Mouse (Mus musculus) limb, embryonic 14.5 days (tissue): ENCODE measurements around the gene Nme4. TPM values are rescaled to one million over a fixed set of nuclear protein-coding genes. Genes with fewer than 3 reads are reported as not detected.

Experiments
- ATAC-seq: fragments of 200-750 bp; cut with Nextera tagmentation; 2 replicates; pipeline ENCODE4 v1.8.0; 2017; ENCODE audit warnings: low read depth, moderate number of reproducible peaks, moderate TSS enrichment; ENCODE audit not compliant: low FRiP score
- DNase-seq: peaks from one replicate; pipeline ENCODE4 v3.0.0-alpha.2; 2015; ENCODE audit warnings: low spot score
- H3K27ac ChIP-seq: fragments of 300-500 bp; sonication (generic); replicated peaks from 2 replicates; pipeline ENCODE4 v1.5.1; 2014; ENCODE audit warnings: low read depth, mild to moderate bottlenecking, low read length, moderate library complexity, mixed read lengths
- H3K27me3 ChIP-seq: fragments of 300-500 bp; sonication (generic); 2 replicates; pipeline ENCODE4 v1.6.1; 2014; ENCODE audit warnings: low read length, mixed read lengths; ENCODE audit not compliant: control insufficient read depth, insufficient read depth
- H3K36me3 ChIP-seq: fragments of 300-500 bp; sonication (generic); 2 replicates; pipeline ENCODE4 v1.6.1; 2014; ENCODE audit warnings: mild to moderate bottlenecking, low read length, moderate library complexity, mixed read lengths; ENCODE audit not compliant: control insufficient read depth, insufficient read depth
- H3K4me1 ChIP-seq: fragments of 300-500 bp; sonication (generic); 2 replicates; pipeline ENCODE4 v1.6.1; 2014; ENCODE audit warnings: antibody characterized with exemption, low read length, mixed read lengths; ENCODE audit not compliant: control insufficient read depth, insufficient read depth
- H3K4me2 ChIP-seq: fragments of 300-500 bp; sonication (generic); replicated peaks from 2 replicates; pipeline ENCODE4 v1.6.1; 2014; ENCODE audit warnings: low read depth, mild to moderate bottlenecking, low read length, moderate library complexity; ENCODE audit not compliant: severe bottlenecking
- H3K4me3 ChIP-seq: fragments of 300-500 bp; sonication (generic); replicated peaks from 2 replicates; pipeline ENCODE4 v1.5.1; 2014; ENCODE audit warnings: low read length
- H3K9ac ChIP-seq: fragments of 300-500 bp; sonication (generic); 2 replicates; pipeline ENCODE4 v1.6.1; 2014; ENCODE audit warnings: mild to moderate bottlenecking, low read depth, low read length, moderate library complexity; ENCODE audit not compliant: severe bottlenecking
- H3K9me3 ChIP-seq: fragments of 300-500 bp; sonication (generic); 2 replicates; pipeline ENCODE4 v1.6.1; 2016; ENCODE audit warnings: low read length; ENCODE audit not compliant: control insufficient read depth
- POLR2A ChIP-seq: fragments of 200-500 bp; IDR thresholded peaks from 2 replicates; pipeline ENCODE4 v1.8.0; 2012; ENCODE audit warnings: inconsistent platforms, mild to moderate bottlenecking, moderate library complexity, borderline replicate concordance; ENCODE audit not compliant: insufficient read depth, insufficient read length; ENCODE audit errors: extremely low read depth
- WGBS: fragments of 180-500 bp; shearing (Covaris S2); extraction: QIAGEN DNeasy Blood & Tissue Kit; methylation state at CpG from one replicate; pipeline ENCODE4 v1.1.7; 2014; 5-methylcytosine and 5-hydroxymethylcytosine counted together
- polyA plus RNA-seq, 2 experiments: library from polyadenylated mRNA; depleted of rRNA in 1 of 2; stranded (reverse) in 1 of 2; unstranded in 1 of 2; fragments of >200 nt; fragmentation: Nextera tagmentation in 1 of 2; extraction: Ambion mirVana in 1 of 2; gene quantifications; 2 replicates each; pipeline versions ENCODE4 v1.2.1 to v1.2.3; 2012 to 2014

Gene Nme4
- polyA plus RNA-seq, 2 experiments: 104 to 133 TPM

DNA sequence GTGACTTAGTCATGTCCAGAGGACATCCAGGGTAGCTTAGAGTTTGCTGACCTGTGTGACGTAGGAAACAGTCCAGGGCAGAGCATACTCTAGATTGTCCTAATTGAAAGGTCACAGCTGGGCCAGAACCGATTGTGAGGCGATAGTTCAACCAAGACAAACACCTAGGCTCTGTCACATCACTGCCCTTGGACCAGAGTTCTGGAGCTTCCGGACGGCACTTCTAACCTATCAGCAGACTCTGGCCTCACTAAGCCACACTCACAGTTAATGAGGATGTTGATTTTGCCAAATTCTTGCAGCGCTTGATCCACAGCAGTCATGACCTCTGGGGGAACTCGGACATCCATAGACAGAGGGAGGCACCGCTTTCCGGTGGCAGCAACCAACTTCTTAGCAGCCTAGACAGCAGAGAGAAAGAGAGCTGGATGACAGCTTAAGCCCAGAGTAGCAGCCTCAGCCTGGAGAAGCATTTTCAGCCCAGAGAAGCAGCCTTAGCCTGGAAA, 8.3 kb downstream of the Nme4 start:
- H3K4me1 ChIP-seq: no peaks in the 10 kb centered on the region
- no peak for ATAC-seq
- H3K9ac ChIP-seq: no peak overlapping the region
- no peaks in the 10 kb centered on the region for H3K27me3 ChIP-seq
- no peak for DNase-seq
- H3K36me3 ChIP-seq: peaks cover 11% of the 10 kb centered on the region; the same call in 1 of the 2 replicates
- no peak overlapping the region for H3K4me2 ChIP-seq
- 91% methylated on average over 9 of the region's 9 CpGs for WGBS
- no peak overlapping the region for H3K27ac ChIP-seq
- H3K4me3 ChIP-seq: no peak overlapping the region
- no peak for TF ChIP-seq POLR2A
- no peaks in the 10 kb centered on the region for H3K9me3 ChIP-seq

DNA sequence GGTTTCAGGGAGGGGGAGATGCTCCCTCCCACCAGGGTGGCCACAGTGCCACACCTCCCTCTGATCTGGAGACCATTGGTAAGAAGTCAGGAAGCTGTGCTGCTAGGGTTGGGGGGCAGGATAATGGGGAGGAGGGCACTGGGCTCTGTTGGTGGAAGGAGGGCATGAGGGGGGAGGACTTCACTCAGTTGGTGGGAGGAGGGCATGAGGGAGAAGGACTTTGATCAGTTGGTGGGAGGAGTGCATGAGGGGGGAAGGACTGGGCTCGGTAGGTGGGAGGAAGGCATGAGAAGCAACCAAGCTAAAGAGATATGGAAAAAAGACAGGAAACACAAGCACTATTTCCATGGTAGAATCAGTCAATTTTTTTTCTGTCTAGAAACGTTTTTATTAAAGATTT, 14.5 kb downstream of the Nme4 start:
- Histone ChIP-seq H3K27ac (no peak overlapping the region), H3K4me2 (no peak overlapping the region), H3K36me3 (peaks cover 5% of the 10 kb centered on the region; the same call in 1 of the 2 replicates), H3K27me3 (no peaks in the 10 kb centered on the region), H3K4me1 (no peaks in the 10 kb centered on the region), H3K4me3 (no peak overlapping the region), H3K9ac (no peak overlapping the region), H3K9me3 (no peaks in the 10 kb centered on the region)
- 49% methylated on average over 2 of the region's 2 CpGs for WGBS
- ATAC-seq (no peak), DNase-seq (no peak)
- no peak for TF ChIP-seq POLR2A

DNA sequence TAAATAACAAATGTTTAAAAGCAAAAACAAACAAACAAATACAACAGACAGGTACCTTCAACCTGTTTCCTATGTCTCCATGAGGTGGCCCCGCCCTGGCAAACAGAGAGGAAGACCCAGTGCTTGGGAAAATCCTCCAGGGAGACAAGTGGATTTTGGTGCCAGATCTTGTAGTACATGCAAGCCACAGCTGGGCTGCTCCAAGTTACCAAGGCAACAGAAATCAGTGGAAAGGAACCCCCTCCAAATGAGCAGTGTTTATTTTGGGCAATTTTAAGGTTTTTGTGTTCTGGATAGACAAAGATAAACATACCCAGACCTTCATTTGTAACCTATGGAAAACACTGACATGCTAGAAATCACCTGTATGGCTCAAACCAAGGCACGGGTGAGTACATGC, 16.6 kb downstream of the Nme4 start:
- WGBS: 87% methylated on average over 2 of the region's 2 CpGs

DNA sequence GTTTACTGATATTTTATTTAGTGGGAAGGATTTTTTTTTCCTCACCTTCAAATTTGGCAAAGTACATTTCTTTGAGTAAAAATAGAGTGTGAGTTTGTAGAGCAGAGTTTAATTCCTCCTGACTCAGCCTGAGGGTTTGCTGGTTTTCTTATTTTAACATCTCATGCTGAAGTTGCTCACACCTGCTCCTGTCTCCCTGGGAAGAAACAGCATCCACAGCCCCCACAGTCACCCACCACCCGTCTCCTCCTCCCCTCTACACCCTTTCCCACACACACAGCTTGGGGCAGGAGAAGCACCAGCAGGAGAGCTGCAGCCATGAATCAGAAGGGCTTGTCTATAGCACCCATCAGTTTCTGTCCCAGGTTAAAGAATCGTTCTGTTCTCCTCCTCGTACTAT, 20.2 kb downstream of the Nme4 start:
- WGBS: 63% methylated on average over 3 of the region's 3 CpGs
- H3K27ac ChIP-seq: no peak overlapping the region

More for the DNA sequence above, 16.6 kb downstream of the Nme4 start:
- Histone ChIP-seq H3K9me3 (no peaks in the 10 kb centered on the region), H3K27ac (no peak overlapping the region), H3K9ac (no peak overlapping the region), H3K4me1 (no peaks in the 10 kb centered on the region), H3K27me3 (no peaks in the 10 kb centered on the region), H3K4me2 (no peak overlapping the region), H3K4me3 (no peak overlapping the region), H3K36me3 (peaks cover 5% of the 10 kb centered on the region; the same call in 1 of the 2 replicates)
- no peak for TF ChIP-seq POLR2A
- ATAC-seq: no peak
- DNase-seq: no peak

DNA sequence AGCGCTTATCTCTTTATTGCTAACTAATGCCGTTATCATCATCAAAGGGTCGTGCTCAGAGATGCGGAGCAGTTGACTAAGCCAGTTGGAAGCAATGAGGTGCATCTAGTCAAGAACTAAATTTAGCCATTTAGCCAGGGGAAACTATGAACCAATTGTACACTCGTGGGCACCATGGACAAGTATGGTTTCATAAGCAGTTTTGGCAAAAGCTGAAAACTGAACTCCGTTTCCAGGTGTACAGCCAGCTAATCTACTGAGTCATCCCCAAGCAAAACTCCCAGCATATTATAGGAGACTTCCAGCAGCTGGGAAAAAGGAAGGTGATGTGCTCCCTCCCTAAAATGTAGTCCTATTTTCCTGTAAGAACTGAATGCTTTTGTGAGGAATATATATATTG, 25.3 kb downstream of the Nme4 start:
- H3K9me3 ChIP-seq: no peaks in the 10 kb centered on the region
- H3K4me2 ChIP-seq: peak overlapping the region; percentile 100
- WGBS: 28% methylated on average over 6 of the region's 6 CpGs
- no peak for ATAC-seq
- peaks cover 25% of the 10 kb centered on the region for H3K4me1 ChIP-seq
- DNase-seq: no peak
- TF ChIP-seq POLR2A: no peak
- no peaks in the 10 kb centered on the region for H3K27me3 ChIP-seq
- no peak overlapping the region for H3K27ac ChIP-seq
- H3K4me3 ChIP-seq: peak overlapping the region; percentile 75; the same call in 1 of the 2 replicates
- no peak overlapping the region for H3K9ac ChIP-seq
- peaks cover 6% of the 10 kb centered on the region; the same call in 1 of the 2 replicates for H3K36me3 ChIP-seq

More for the DNA sequence above, 20.2 kb downstream of the Nme4 start:
- H3K9me3 ChIP-seq: no peaks in the 10 kb centered on the region
- no peak for ATAC-seq
- H3K4me3 ChIP-seq: no peak overlapping the region
- H3K4me2 ChIP-seq: no peak overlapping the region
- H3K4me1 ChIP-seq: no peaks in the 10 kb centered on the region
- H3K36me3 ChIP-seq: no peaks in the 10 kb centered on the region
- DNase-seq: no peak
- H3K9ac ChIP-seq: no peak overlapping the region
- no peak for TF ChIP-seq POLR2A
- no peaks in the 10 kb centered on the region for H3K27me3 ChIP-seq
